Mouse (Mus musculus) cerebellum, adult 2 months (tissue): ENCODE results near the gene Phactr2.

Source experiments
- CTCF ChIP-seq: fragments of 200-500 bp; IDR thresholded peaks from 2 replicates; pipeline ENCODE4 v1.5.1; 2011; ENCODE audit warnings: low read depth, mild to moderate bottlenecking, control low read depth, low read length, moderate library complexity, borderline replicate concordance; ENCODE audit not compliant: insufficient read depth
- POLR2A ChIP-seq: fragments of 200-500 bp; IDR thresholded peaks from 2 replicates; pipeline ENCODE4 v1.6.1; 2011; ENCODE audit warnings: low read length, control low read depth, borderline replicate concordance; ENCODE audit not compliant: insufficient read depth

DNA sequence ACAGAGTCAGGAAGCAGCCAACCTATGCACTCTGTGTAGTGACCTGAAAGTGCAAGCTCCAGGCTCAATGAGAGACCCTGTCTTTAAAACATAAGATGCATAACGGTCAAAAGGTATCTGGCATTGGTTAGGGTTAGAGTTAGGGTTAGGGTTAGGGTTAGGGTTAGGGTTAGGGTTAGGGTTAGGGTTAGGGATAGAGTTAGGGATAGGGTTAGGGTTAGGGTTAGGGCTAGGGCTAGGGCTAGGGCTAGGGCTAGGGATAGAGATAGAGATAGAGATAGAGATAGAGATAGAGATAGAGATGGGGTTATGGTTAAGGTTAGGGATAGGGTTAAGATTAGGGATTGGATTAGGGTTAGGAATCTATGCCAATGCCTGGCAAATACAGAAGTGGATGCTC, 72.2 kb downstream of the Phactr2 start:
- TF ChIP-seq CTCF (no peak), POLR2A (no peak)
